In genomic region chr2:37802610-37803212, GRCm38 (mm10) we compare ENCODE assay signal across 8 mouse cellular contexts. TPM values are rescaled to one million over a fixed set of nuclear protein-coding genes. Genes with fewer than 3 reads are reported as not detected.
DNase-seq lines count a peak whose midpoint lies in the region; ATAC-seq lines count a peak whose summit lies in the region.
"Had no signal": no experiment of that assay in that cellular context is flagged by ENCODE, and none has a peak within 500 bp of the region (broad histone marks: within the 10 kb centered on the region; RNA-seq: fewer than 3 reads in every experiment).

No protein-coding gene starts in this region.

- WGBS in intestine, embryonic 15.5 days = 40% methylated on average over 4 of the region's 4 CpGs
- 45% methylated on average over 4 of the region's 4 CpGs for WGBS in midbrain, embryonic 10.5 days

- peaks cover 3% of the 10 kb centered on the region; the same call in 1 of the 2 replicates for H3K36me3 ChIP-seq in intestine, embryonic 15.5 days
- peaks cover 24% of the 10 kb centered on the region for H3K36me3 ChIP-seq in midbrain, embryonic 10.5 days

- no peaks in the 10 kb centered on the region for H3K4me1 ChIP-seq in intestine, embryonic 15.5 days (replicated peaks)
- peaks cover 46% of the 10 kb centered on the region for H3K4me1 ChIP-seq in midbrain, embryonic 10.5 days

- peak; percentile 75 for DNase-seq in ZHBTc4 (ENCODE audit: low read depth, low spot score)
- DNase-seq in cerebellum, adult 9-11 months = peak; percentile 74
- DNase-seq in frontal cortex, postnatal 25 days (ENCODE audit: low spot score in 2 of 2) = peak; percentile 36 to 53
- peak; percentile 71 to 76 for DNase-seq in left cerebral cortex, postnatal 14 days (ENCODE audit: low spot score in 2 of 2)
- peak; percentile 81 for DNase-seq in midbrain, embryonic 10.5 days (ENCODE audit: low spot score)
- DNase-seq in right cerebral cortex, postnatal 36 days (ENCODE audit: low spot score in 2 of 2) = peak; percentile 41 to 46

- H3K27me3 ChIP-seq in intestine, embryonic 15.5 days (replicated peaks) = no peaks in the 10 kb centered on the region
- 0 out of 2 replicates have a peak, but pooled peaks cover 3% of the 10 kb centered on the region for H3K27me3 ChIP-seq in midbrain, embryonic 10.5 days (ENCODE audit: low read depth, poor library complexity, severe bottlenecking)
- H3K27me3 ChIP-seq: limb, embryonic 15.5 days had no signal

- intact Hi-C loops in left cerebral cortex, postnatal 14 days (cut with DNase I) = no loop called here

- no peak overlapping the region for H3K4me2 ChIP-seq in intestine, embryonic 15.5 days (replicated peaks)
- H3K4me2 ChIP-seq: limb, embryonic 15.5 days had no signal

- H3K27ac ChIP-seq in intestine, embryonic 15.5 days = no peak overlapping the region
- H3K27ac ChIP-seq in midbrain, embryonic 10.5 days (replicated peaks) = peak overlapping the region; percentile 75
- H3K27ac ChIP-seq: limb, embryonic 15.5 days had no signal

- no peak overlapping the region for H3K4me3 ChIP-seq in intestine, embryonic 15.5 days (replicated peaks)
- no peak overlapping the region for H3K4me3 ChIP-seq in midbrain, embryonic 10.5 days
- H3K4me3 ChIP-seq: limb, embryonic 15.5 days had no signal

- peak; percentile 83 for ATAC-seq in intestine, embryonic 15.5 days

- no peaks in the 10 kb centered on the region for H3K9me3 ChIP-seq in intestine, embryonic 15.5 days
- H3K9me3 ChIP-seq in midbrain, embryonic 10.5 days (replicated peaks) = no peaks in the 10 kb centered on the region
- H3K9me3 ChIP-seq: limb, embryonic 15.5 days had no signal

- no peak overlapping the region for H3K9ac ChIP-seq in intestine, embryonic 15.5 days
- H3K9ac ChIP-seq: limb, embryonic 15.5 days had no signal

RNA-seq across cellular contexts. Expression of gene Crb2, which starts 26.7 kb away (rescaled TPM):
- polyA plus RNA-seq in intestine, embryonic 15.5 days (2015; fragmentation: Nextera tagmentation; extraction: Ambion mirVana) = 1.9 and 2.1 TPM in 2 replicates
- 1 to 10 TPM; 5.2 to 5.6 TPM for total RNA-seq in left cerebral cortex, postnatal 14 days (2021)
- 31.1 and 31.4 TPM in 2 replicates for polyA plus RNA-seq in midbrain, embryonic 10.5 days (2016; fragmentation: Nextera tagmentation; extraction: Ambion mirVana)

Comparison
In these comparisons a context has a peak if more than half of its experiments do, and no peak if none do; other contexts are left out.
1. RNA of gene Crb2, which starts 26.7 kb away (polyA plus RNA-seq): 31.1 to 31.4 TPM in midbrain, embryonic 10.5 days; 1.9 to 2.1 TPM in intestine, embryonic 15.5 days; every median in the first group is over 10 times any median in the second.
2. Peak in every context shown above with its lines, with median percentiles within 50 percentile points of each other: DNase-seq.